Mouse (Mus musculus) midbrain, embryonic 14.5 days (tissue): ENCODE results near the gene Terf2. TPM values are rescaled to one million over a fixed set of nuclear protein-coding genes. Genes with fewer than 3 reads are reported as not detected.

ENCODE experiments used
- ATAC-seq: fragments of 200-750 bp; cut with Nextera tagmentation; 2 replicates; pipeline ENCODE4 v1.8.0; 2017; ENCODE audit warnings: moderate number of reproducible peaks, moderate library complexity; ENCODE audit not compliant: low FRiP score, low TSS enrichment
- DNase-seq: peaks from one replicate; pipeline ENCODE4 v3.0.0-alpha.2; 2015
- H3K27ac ChIP-seq: fragments of 300-500 bp; sonication (generic); replicated peaks from 2 replicates; pipeline ENCODE4 v1.5.1; 2014; ENCODE audit warnings: mild to moderate bottlenecking, low read depth, low read length, moderate library complexity
- H3K27me3 ChIP-seq: fragments of 300-500 bp; sonication (generic); 2 replicates; pipeline ENCODE4 v1.6.1; 2014; ENCODE audit warnings: low read length, control low read depth, mixed read lengths; ENCODE audit not compliant: control insufficient read depth, insufficient read depth
- H3K36me3 ChIP-seq: fragments of 300-500 bp; sonication (generic); 2 replicates; pipeline ENCODE4 v1.6.1; 2014; ENCODE audit warnings: low read length, control low read depth; ENCODE audit not compliant: control insufficient read depth, insufficient read depth
- H3K4me1 ChIP-seq: fragments of 300-500 bp; sonication (generic); 2 replicates; pipeline ENCODE4 v1.6.1; 2014; ENCODE audit warnings: mild to moderate bottlenecking, antibody characterized with exemption, low read length, control low read depth; ENCODE audit not compliant: control insufficient read depth, insufficient read depth
- H3K4me2 ChIP-seq: fragments of 300-500 bp; sonication (generic); 2 replicates; pipeline ENCODE4 v1.6.1; 2014; ENCODE audit warnings: mild to moderate bottlenecking, low read length, moderate library complexity
- H3K4me3 ChIP-seq: fragments of 300-500 bp; sonication (generic); replicated peaks from 2 replicates; pipeline ENCODE4 v1.5.1; 2014; ENCODE audit warnings: low read depth, low read length
- H3K9ac ChIP-seq: fragments of 300-500 bp; sonication (generic); replicated peaks from 2 replicates; pipeline ENCODE4 v1.6.1; 2014; ENCODE audit warnings: mild to moderate bottlenecking, low read length, moderate library complexity
- H3K9me3 ChIP-seq: fragments of 300-500 bp; sonication (generic); 2 replicates; pipeline ENCODE4 v1.6.1; 2016; ENCODE audit warnings: low read length, control low read depth, mixed read lengths; ENCODE audit not compliant: control insufficient read depth
- WGBS: fragments of 180-500 bp; shearing (Covaris S2); extraction: QIAGEN DNeasy Blood & Tissue Kit; methylation state at CpG from one replicate; pipeline ENCODE4 v1.1.7; 2014; 5-methylcytosine and 5-hydroxymethylcytosine counted together
- polyA plus RNA-seq: library from polyadenylated mRNA; unstranded; fragments of >200 nt; fragmentation: Nextera tagmentation; extraction: Ambion mirVana; gene quantifications from 2 replicates; pipeline ENCODE4 v1.2.1, GENCODE M21; 2014

Terf2 gene
- 23.3 and 27.6 TPM in 2 replicates for polyA plus RNA-seq

- DNase-seq (peak; percentile 98), ATAC-seq (peak; percentile 94)
- Histone ChIP-seq H3K9me3 (no peaks in the 10 kb centered on the region), H3K27me3 (no peaks in the 10 kb centered on the region), H3K27ac (peak within 1 kb of the TSS; percentile 86), H3K9ac (peak within 1 kb of the TSS; percentile 87), H3K4me3 (peak within 1 kb of the TSS; percentile 85), H3K4me2 (peak within 1 kb of the TSS; percentile 67), H3K36me3 (peaks cover 8% of the 10 kb centered on the region), H3K4me1 (peaks cover 12% of the 10 kb centered on the region)
- 3% methylated on average over 39 of the region's 39 CpGs for WGBS
Measured at GRCm38 (mm10) chr8:107096366-107097036, at the start of gene Terf2. Gene Terf2, minus strand, starts transcription at chr8:107096547.

GRCm38 (mm10) chr8:107143501-107143900 lies 47.2 kb upstream of the Terf2 start:
- no peak overlapping the region for H3K9ac ChIP-seq
- H3K36me3 ChIP-seq: no peaks in the 10 kb centered on the region
- no peak overlapping the region for H3K4me3 ChIP-seq
- H3K27me3 ChIP-seq: no peaks in the 10 kb centered on the region
- no peak overlapping the region for H3K27ac ChIP-seq
- no peaks in the 10 kb centered on the region for H3K4me1 ChIP-seq
- DNase-seq: no peak
- ATAC-seq: no peak
- H3K9me3 ChIP-seq: no peaks in the 10 kb centered on the region
- H3K4me2 ChIP-seq: no peak overlapping the region
- 39% methylated on average over 4 of the region's 4 CpGs for WGBS

GRCm38 (mm10) chr8:107142539-107142938 lies 46.2 kb upstream of the Terf2 start:
- DNase-seq (no peak), ATAC-seq (no peak)
- H3K27ac ChIP-seq: no peak overlapping the region
- no peak overlapping the region for H3K4me3 ChIP-seq
- 92% methylated on average over 4 of the region's 4 CpGs for WGBS
- H3K9ac ChIP-seq: no peak overlapping the region
- H3K9me3 ChIP-seq: no peaks in the 10 kb centered on the region
- H3K27me3 ChIP-seq: no peaks in the 10 kb centered on the region
- H3K36me3 ChIP-seq: no peaks in the 10 kb centered on the region
- H3K4me2 ChIP-seq: no peak overlapping the region
- no peaks in the 10 kb centered on the region for H3K4me1 ChIP-seq

- H3K4me3 ChIP-seq: no peak overlapping the region
- H3K4me1 ChIP-seq: no peaks in the 10 kb centered on the region
- no peak overlapping the region for H3K9ac ChIP-seq
- no peak for DNase-seq
- H3K27ac ChIP-seq: no peak overlapping the region
- H3K27me3 ChIP-seq: no peaks in the 10 kb centered on the region
- no peaks in the 10 kb centered on the region for H3K36me3 ChIP-seq
- ATAC-seq: no peak
- H3K9me3 ChIP-seq: no peaks in the 10 kb centered on the region
- WGBS: 55% methylated on average over 13 of the region's 13 CpGs
- H3K4me2 ChIP-seq: no peak overlapping the region
Measured at GRCm38 (mm10) chr8:107139704-107140470, 43.5 kb upstream of the Terf2 start.

- Histone ChIP-seq H3K36me3 (no peaks in the 10 kb centered on the region), H3K4me3 (no peak overlapping the region), H3K9me3 (no peaks in the 10 kb centered on the region), H3K27me3 (no peaks in the 10 kb centered on the region), H3K27ac (no peak overlapping the region), H3K4me2 (no peak overlapping the region), H3K4me1 (no peaks in the 10 kb centered on the region), H3K9ac (no peak overlapping the region)
- WGBS: 90% methylated on average over 5 of the region's 5 CpGs
- DNase-seq (no peak), ATAC-seq (no peak)
Measured at GRCm38 (mm10) chr8:107138338-107138737, 42.0 kb upstream of the Terf2 start.

- WGBS: 85% methylated on average over 6 of the region's 6 CpGs
- no peak for ATAC-seq
Measured at GRCm38 (mm10) chr8:107137591-107137990, 41.2 kb upstream of the Terf2 start.

GRCm38 (mm10) chr8:107136003-107136612 lies 39.8 kb upstream of the Terf2 start:
- 35% methylated on average over 8 of the region's 8 CpGs for WGBS
- no peak overlapping the region for H3K27ac ChIP-seq
- no peaks in the 10 kb centered on the region for H3K36me3 ChIP-seq
- no peak overlapping the region for H3K4me3 ChIP-seq
- no peak for ATAC-seq
- no peak for DNase-seq
- no peak overlapping the region for H3K4me2 ChIP-seq
- H3K9me3 ChIP-seq: no peaks in the 10 kb centered on the region
- no peak overlapping the region for H3K9ac ChIP-seq
- H3K27me3 ChIP-seq: no peaks in the 10 kb centered on the region
- no peaks in the 10 kb centered on the region for H3K4me1 ChIP-seq

More at GRCm38 (mm10) chr8:107137591-107137990, 41.2 kb upstream of the Terf2 start:
- H3K4me2 ChIP-seq: no peak overlapping the region
- no peak overlapping the region for H3K9ac ChIP-seq
- no peaks in the 10 kb centered on the region for H3K27me3 ChIP-seq
- H3K36me3 ChIP-seq: no peaks in the 10 kb centered on the region
- no peak overlapping the region for H3K4me3 ChIP-seq
- H3K9me3 ChIP-seq: no peaks in the 10 kb centered on the region
- H3K4me1 ChIP-seq: no peaks in the 10 kb centered on the region
- H3K27ac ChIP-seq: no peak overlapping the region
- no peak for DNase-seq

GRCm38 (mm10) chr8:107133881-107134280 lies 37.5 kb upstream of the Terf2 start:
- Histone ChIP-seq H3K36me3 (no peaks in the 10 kb centered on the region), H3K27ac (no peak overlapping the region), H3K27me3 (no peaks in the 10 kb centered on the region), H3K4me2 (no peak overlapping the region), H3K9me3 (no peaks in the 10 kb centered on the region), H3K4me1 (no peaks in the 10 kb centered on the region), H3K9ac (no peak overlapping the region), H3K4me3 (no peak overlapping the region)
- DNase-seq: no peak
- ATAC-seq: no peak
- WGBS: 63% methylated on average over 6 of the region's 6 CpGs
